Mouse (Mus musculus) embryonic facial prominence, embryonic 10.5 days (tissue): ENCODE measurements at regions not wholly inside any gene's neighbourhood (a gene's known extent, or its start where the extent isn't known, plus 50 kb on each side); places are given as distances from the start of the nearest gene placed in this dataset.
"Not testable (repeated sequence)": the region's sequence is repeated elsewhere in the genome, so short reads cannot be mapped to it uniquely, and the experiment has no call there.

ENCODE experiments used
- DNase-seq: peaks from one replicate; pipeline ENCODE4 v3.0.0-alpha.2; 2017; ENCODE audit warnings: low spot score
- H3K27ac ChIP-seq: fragments of 300-500 bp; sonication (generic); replicated peaks from 2 replicates; pipeline ENCODE4 v1.5.1; 2016; ENCODE audit warnings: mild to moderate bottlenecking
- H3K27me3 ChIP-seq: fragments of 300-500 bp; sonication (generic); replicated peaks from 2 replicates; pipeline ENCODE4 v1.6.1; 2016; ENCODE audit warnings: low read depth, mild to moderate bottlenecking; ENCODE audit not compliant: poor library complexity, severe bottlenecking
- H3K36me3 ChIP-seq: fragments of 300-500 bp; sonication (generic); replicated peaks from 2 replicates; pipeline ENCODE4 v1.6.1; 2016; ENCODE audit warnings: mild to moderate bottlenecking, moderate library complexity
- H3K4me1 ChIP-seq: fragments of 300-500 bp; sonication (generic); 2 replicates; pipeline ENCODE4 v1.6.1; 2016
- H3K4me3 ChIP-seq: fragments of 300-500 bp; sonication (generic); 2 replicates; pipeline ENCODE4 v1.5.1; 2016; ENCODE audit warnings: mild to moderate bottlenecking, moderate library complexity
- H3K9me3 ChIP-seq: fragments of 300-500 bp; sonication (generic); 2 replicates; pipeline ENCODE4 v1.6.1; 2016; ENCODE audit warnings: mild to moderate bottlenecking
- WGBS: fragments of 180-500 bp; shearing (Covaris S2); methylation state at CpG from one replicate; pipeline ENCODE4 v1.1.7; 2016; 5-methylcytosine and 5-hydroxymethylcytosine counted together

DNA sequence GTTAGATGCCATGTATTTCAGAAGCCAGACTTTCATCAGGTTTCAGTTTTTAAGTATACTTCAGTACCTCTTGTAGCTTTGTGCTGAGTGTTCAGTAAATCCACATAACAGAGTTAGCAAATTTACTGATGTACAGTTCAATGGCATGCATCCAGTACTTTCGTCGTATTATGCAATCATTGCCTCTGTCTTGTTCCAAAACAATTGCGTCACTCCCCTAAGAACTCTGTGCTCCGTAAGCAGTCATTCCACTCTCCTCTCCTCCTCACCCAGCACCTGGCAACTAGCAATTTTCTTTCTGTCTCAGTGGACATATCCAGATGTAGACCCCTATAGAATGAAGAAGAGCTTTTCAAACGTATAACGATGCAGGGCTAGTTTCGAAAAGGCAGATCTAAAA, 209.5 kb downstream of the Bmp2 start:
- WGBS, result 89% methylated on average over 7 of the region's 7 CpGs
- Histone ChIP-seq H3K27ac (no peak overlapping the region), H3K4me3 (no peak overlapping the region), H3K36me3 (no peaks in the 10 kb centered on the region), H3K9me3 (no peaks in the 10 kb centered on the region), H3K4me1 (no peaks in the 10 kb centered on the region), H3K27me3 (no peaks in the 10 kb centered on the region)
- no peak for DNase-seq

DNA sequence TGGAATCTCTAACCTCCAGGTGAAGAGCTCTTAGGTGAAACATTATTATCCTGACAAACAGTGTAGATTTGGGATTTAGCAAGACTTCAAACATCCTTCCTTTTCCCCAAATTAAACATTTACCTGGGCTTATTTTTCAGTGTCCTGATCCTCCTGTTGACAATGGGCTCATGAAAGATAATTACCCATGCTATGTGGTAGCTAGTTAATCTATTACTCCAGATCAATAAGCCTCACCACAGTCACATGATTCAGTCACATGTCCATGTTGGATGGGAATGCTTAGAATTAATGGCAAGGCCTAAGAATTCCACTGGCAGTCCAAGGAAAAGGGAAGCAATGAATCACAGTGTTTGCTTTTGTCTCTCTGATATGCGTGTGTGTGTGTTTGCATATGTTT, 216.6 kb downstream of the Bmp2 start:
- no peak overlapping the region for H3K27ac ChIP-seq
- no peak overlapping the region for H3K4me3 ChIP-seq
- no peak for DNase-seq
- no peaks in the 10 kb centered on the region for H3K9me3 ChIP-seq
- H3K27me3 ChIP-seq, result no peaks in the 10 kb centered on the region
- H3K36me3 ChIP-seq, result no peaks in the 10 kb centered on the region
- 91% methylated on average over 1 of the region's 1 CpGs for WGBS
- no peaks in the 10 kb centered on the region for H3K4me1 ChIP-seq

DNA sequence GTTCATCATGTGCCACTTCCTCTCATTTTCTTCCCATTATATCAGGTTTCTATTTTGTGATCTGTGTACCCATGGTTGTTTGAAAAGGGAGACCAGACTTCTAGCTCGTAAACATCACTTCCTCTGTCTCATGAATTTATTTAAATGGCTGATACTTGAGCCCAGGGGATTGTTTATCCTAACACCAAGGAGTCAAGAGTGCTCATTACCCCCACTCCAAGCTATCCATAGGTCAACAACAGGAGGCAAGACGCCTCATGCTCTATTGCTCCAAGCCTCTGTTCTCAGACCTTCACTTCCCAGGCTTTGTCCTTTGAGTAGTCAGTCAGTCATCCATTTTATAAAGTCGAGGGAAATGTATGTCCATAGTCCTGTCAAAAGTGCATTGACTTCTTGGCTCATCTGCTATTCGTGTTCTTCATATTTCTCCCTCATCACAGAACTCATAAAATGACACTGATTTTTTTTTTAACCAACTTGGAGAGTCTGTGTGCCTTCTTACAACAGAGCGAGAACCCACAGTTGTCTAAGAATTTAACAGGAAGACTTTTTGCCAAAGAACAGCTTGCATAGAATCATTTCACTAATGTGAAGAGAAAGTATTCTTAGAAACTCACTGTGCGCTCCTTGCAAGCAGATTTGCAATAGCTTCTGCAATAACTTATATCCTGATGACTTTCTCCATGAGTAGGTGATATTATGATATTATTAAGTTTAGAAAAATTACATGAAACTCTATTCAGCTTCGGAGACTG, 231.8 kb downstream of the Bmp2 start:
- 0 out of 2 replicates have a peak, but pooled peaks cover 3% of the 10 kb centered on the region for H3K4me1 ChIP-seq
- H3K4me3 ChIP-seq, result no peak overlapping the region
- H3K9me3 ChIP-seq, result no peaks in the 10 kb centered on the region
- WGBS, result 66% methylated on average over 7 of the region's 7 CpGs
- no peak overlapping the region for H3K27ac ChIP-seq
- no peak for DNase-seq
- no peaks in the 10 kb centered on the region for H3K27me3 ChIP-seq
- H3K36me3 ChIP-seq, result no peaks in the 10 kb centered on the region

DNA sequence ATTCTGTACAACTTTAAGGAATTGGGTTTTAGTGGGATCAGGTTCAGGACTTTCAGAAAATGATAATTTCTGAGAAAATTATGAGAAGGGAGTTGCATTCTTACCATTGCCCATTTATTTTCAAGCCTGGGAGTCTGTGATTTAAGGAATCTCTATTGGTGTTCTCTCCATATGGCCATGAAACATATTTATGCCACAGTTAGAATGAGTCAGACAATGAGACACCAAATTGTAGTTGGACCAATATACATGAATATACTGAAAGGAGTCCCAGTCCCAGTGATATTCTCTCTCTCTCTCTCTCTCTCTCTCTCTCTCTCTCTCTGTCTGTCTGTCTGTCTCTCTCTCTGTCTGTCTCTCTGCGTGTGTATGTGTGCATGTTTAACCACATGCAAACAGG, 239.1 kb downstream of the Bmp2 start:
- DNase-seq, result no peak
- H3K27me3 ChIP-seq, result no peaks in the 10 kb centered on the region
- no peaks in the 10 kb centered on the region for H3K4me1 ChIP-seq
- H3K9me3 ChIP-seq, result no peaks in the 10 kb centered on the region
- 72% methylated on average over 1 of the region's 1 CpGs for WGBS
- H3K27ac ChIP-seq, result no peak overlapping the region
- H3K36me3 ChIP-seq, result no peaks in the 10 kb centered on the region
- no peak overlapping the region for H3K4me3 ChIP-seq

DNA sequence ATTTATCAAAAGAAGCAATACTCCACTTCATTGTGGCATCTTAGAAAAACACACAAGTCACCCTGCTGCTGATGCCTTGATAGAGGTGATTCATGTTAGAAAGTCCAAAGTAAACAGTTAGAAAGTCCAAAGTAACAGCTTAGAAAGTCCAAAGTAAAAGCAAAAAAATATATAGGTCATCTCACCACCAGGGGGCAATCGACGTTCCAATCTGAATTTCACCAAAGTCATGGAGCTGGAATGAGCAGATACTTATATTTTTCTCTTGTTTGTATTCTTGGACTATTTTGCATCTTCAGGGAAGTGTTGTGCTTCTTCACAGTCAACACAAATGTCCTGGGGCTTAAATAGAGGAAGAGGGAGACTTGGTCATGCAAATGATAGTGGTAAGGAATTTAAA, 241.3 kb downstream of the Bmp2 start:
- Histone ChIP-seq H3K9me3 (no peaks in the 10 kb centered on the region), H3K27me3 (no peaks in the 10 kb centered on the region), H3K4me3 (no peak overlapping the region), H3K4me1 (no peaks in the 10 kb centered on the region), H3K27ac (no peak overlapping the region), H3K36me3 (no peaks in the 10 kb centered on the region)
- DNase-seq, result peak; percentile 14
- WGBS, result 43% methylated on average over 2 of the region's 2 CpGs

DNA sequence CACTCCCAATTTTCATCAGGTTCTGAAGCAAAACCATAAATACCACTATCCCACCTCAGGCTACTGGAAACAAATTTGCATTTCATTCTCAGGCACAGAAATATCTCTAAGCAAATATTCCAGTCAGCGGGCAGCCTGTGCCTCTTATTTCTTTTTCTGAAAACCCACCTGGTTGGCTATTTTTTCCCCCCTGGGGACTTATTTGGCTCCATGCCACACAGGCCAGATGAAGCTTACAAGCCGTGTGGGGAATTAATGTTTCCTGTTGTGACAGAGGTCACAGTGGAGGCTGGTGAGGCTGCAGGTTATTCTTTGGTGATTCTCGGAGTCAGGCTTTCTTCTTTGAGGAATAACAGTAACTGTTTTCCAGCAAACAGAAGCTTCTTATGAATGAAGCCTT, 250.7 kb downstream of the Bmp2 start:
- Histone ChIP-seq H3K4me3 (no peak overlapping the region), H3K36me3 (no peaks in the 10 kb centered on the region), H3K27me3 (no peaks in the 10 kb centered on the region), H3K9me3 (no peaks in the 10 kb centered on the region), H3K4me1 (peaks cover 6% of the 10 kb centered on the region), H3K27ac (no peak overlapping the region)
- DNase-seq, result no peak
- WGBS, result 55% methylated on average over 3 of the region's 3 CpGs

DNA sequence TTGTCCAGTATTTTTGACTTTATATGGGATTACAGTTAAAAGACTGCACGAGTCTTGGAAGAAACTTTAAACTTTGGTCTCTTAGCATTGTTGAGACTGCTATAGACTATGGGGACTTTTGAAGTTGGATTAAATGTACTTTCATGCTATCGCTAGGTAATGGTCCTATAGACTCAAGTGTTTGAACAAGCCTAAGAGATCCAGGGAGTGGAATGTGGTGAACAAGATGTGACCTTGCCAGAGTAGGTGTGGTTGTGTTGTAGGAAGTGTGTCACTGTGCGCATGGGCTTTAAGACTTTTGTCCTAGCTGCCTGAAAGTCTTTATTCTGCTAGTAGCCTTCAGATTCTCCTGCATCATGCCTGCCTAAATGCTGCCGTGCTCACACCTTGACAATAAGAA, 269.5 kb downstream of the Bmp2 start:
- H3K4me1 ChIP-seq, result no peaks in the 10 kb centered on the region
- WGBS, result 91% methylated on average over 4 of the region's 4 CpGs
- no peak for DNase-seq
- no peaks in the 10 kb centered on the region for H3K9me3 ChIP-seq
- no peaks in the 10 kb centered on the region for H3K36me3 ChIP-seq
- no peak overlapping the region for H3K27ac ChIP-seq
- H3K27me3 ChIP-seq, result no peaks in the 10 kb centered on the region
- no peak overlapping the region for H3K4me3 ChIP-seq

DNA sequence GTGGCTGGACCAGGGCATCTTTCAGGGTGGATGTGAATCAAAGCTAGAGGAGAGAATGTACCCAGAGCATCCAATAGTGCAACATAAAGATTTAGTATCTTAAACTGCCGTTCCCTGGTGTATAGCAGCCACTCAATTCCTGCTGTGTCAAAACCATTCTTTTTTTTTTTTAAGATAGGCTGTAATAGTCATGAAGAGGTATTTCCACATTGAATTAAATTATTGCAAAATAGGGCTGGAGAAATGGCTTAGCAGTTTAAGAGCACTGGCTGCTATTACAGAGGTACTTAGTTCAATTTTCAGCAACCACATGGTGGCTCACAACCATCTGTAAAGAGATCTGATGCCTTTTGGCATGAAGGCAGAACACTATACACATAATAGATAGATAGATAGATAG, 277.4 kb downstream of the Bmp2 start:
- no peak overlapping the region for H3K4me3 ChIP-seq
- no peaks in the 10 kb centered on the region for H3K9me3 ChIP-seq
- H3K27ac ChIP-seq, result no peak overlapping the region
- no peaks in the 10 kb centered on the region for H3K27me3 ChIP-seq
- DNase-seq, result no peak
- WGBS, result 100% methylated on average over 1 of the region's 1 CpGs
- H3K4me1 ChIP-seq, result no peaks in the 10 kb centered on the region
- no peaks in the 10 kb centered on the region for H3K36me3 ChIP-seq

DNA sequence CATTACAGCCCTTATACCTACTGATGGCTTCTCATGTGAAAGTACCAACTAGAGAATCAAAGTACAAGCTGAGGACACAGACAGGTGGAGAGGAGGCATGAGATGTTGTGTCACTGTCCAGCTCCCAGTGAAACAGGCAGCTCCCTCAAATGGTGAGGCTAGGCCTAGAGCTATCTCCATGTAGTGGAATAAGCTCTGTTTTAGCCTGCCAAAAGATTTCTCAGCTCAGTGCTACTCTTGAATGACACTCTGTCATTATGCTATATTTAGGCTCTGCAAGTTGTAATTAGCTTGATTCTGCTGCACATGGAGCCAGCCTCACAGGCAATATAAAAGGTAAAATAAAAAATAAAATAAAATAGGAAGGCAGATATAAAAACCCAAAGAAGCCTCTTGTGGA, 298.5 kb downstream of the Bmp2 start:
- H3K27me3 ChIP-seq, result no peaks in the 10 kb centered on the region
- no peak for DNase-seq
- no peak overlapping the region for H3K27ac ChIP-seq
- H3K36me3 ChIP-seq, result no peaks in the 10 kb centered on the region
- no peaks in the 10 kb centered on the region for H3K9me3 ChIP-seq
- no peak overlapping the region for H3K4me3 ChIP-seq
- H3K4me1 ChIP-seq, result no peaks in the 10 kb centered on the region

DNA sequence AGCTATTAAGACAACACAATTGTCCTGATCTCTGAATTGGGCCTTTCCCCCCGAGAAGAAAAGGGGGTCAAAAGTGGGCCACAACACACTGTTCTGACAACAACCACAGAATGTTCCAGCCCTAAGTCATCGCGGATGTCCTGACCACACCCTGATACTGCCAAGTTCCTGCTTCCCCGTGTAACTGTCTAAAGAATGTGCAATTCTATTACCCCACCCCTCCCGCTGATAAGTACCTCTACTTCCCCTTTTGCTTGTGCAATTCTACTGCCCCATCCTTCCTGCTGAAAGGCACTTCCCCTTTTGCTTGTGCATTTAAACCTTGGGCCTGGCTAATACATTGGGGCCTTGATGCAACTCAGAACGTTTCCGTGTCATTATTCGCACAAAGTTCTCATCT, 323.0 kb downstream of the Bmp2 start:
- not testable (repeated sequence) for H3K27ac ChIP-seq, H3K27me3 ChIP-seq, H3K4me3 ChIP-seq, DNase-seq, H3K9me3 ChIP-seq, H3K36me3 ChIP-seq, H3K4me1 ChIP-seq
- WGBS, result 91% methylated on average over 8 of the region's 8 CpGs

DNA sequence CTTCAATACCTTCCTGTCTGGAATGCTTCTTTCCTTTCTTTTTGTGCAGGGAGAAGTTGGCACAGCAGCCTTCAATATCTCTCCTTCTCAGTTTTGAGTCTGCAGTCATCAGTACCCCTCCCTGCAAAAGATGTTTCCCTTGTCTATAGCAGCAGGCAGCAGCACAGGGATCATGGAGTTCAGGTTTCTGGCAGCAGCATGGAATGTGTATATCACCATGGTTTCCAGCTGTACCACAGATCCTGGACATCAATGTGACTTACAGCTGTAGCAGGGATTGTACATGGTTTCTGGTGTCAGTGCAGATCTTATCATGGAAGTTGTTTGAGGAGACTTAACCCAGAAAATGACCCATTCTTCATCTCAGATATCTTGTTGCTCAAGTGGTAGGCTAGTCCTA, 331.7 kb downstream of the Bmp2 start:
- Histone ChIP-seq H3K9me3 (no peaks in the 10 kb centered on the region), H3K27me3 (no peaks in the 10 kb centered on the region), H3K4me3 (no peak overlapping the region), H3K4me1 (0 out of 2 replicates have a peak, but pooled peaks cover 3% of the 10 kb centered on the region), H3K36me3 (no peaks in the 10 kb centered on the region), H3K27ac (no peak overlapping the region)
- DNase-seq, result no peak

DNA sequence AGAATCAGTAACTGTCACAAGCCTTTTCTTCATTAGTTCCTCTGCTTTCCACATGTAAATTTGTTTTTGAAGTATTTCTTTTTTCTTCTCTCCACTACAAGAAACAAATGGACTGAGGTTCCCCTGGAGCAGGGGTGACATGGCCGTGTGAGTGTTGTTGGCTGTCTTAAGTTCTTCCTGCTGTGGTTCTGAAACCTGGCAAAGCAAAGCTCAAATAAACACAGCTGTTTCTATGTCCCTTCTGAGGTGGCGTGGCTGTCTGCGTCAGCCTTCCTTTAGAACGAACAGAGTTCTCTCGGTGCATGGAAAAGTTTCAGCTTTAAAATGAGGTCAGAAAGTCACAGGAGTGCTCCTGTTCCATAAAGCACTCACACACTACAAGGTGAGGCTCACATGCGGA, 354.3 kb downstream of the Bmp2 start:
- no peak overlapping the region for H3K4me3 ChIP-seq
- no peaks in the 10 kb centered on the region for H3K9me3 ChIP-seq
- no peaks in the 10 kb centered on the region for H3K4me1 ChIP-seq
- 68% methylated on average over 6 of the region's 6 CpGs for WGBS
- no peak for DNase-seq
- no peaks in the 10 kb centered on the region for H3K36me3 ChIP-seq
- no peak overlapping the region for H3K27ac ChIP-seq
- no peaks in the 10 kb centered on the region for H3K27me3 ChIP-seq
